Mouse (Mus musculus): ENCODE results near the gene Syne1. TPM values are rescaled to one million over a fixed set of nuclear protein-coding genes. Genes with fewer than 3 reads are reported as not detected.

Syne1 gene
- polyA plus RNA-seq, 1 experiment = 19.0 TPM

DNA sequence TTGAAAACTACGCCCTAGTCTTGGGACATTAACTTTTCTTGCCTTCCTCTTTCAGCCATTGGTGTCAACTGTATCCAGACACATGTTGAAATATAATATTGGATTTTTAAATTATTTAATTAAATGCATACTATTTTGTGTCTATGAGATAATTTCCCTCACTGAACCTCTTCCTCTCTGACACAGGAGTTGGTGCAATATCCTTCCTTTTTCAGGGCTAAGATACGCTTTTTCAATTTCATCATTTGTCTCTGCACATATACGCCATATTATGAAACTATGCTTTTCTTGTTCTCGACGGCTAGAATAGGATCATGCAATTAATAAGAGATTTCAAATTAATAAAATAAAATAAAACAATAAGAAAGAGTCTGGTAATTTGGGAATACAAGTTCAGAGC is 4.9 kb downstream of the Syne1 start:
- H3K4me2 ChIP-seq (ENCODE audit: low read depth) = no peak overlapping the region
- TF ChIP-seq TCF12 (IDR thresholded peaks at IDR 0.05; ENCODE audit: insufficient read depth, poor library complexity, severe bottlenecking) (no peak), POLR2AphosphoS2 (IDR thresholded peaks at IDR 0.05; ENCODE audit: insufficient read length, low read depth) (no peak), MYOG (IDR thresholded peaks at IDR 0.05; ENCODE audit: control insufficient read depth in 1 of 3, insufficient read depth in 1 of 3, insufficient read length in 2 of 3, low read depth in 2 of 3) (no peak), MYOD1 (IDR thresholded peaks at IDR 0.05; ENCODE audit: control insufficient read depth in 1 of 3, insufficient read length in 2 of 3, low read depth in 2 of 3) (no peak), REST (IDR thresholded peaks at IDR 0.05; ENCODE audit: insufficient read depth, insufficient read length) (no peak), MAX (IDR thresholded peaks at IDR 0.05; ENCODE audit: low read depth) (no peak)

DNA sequence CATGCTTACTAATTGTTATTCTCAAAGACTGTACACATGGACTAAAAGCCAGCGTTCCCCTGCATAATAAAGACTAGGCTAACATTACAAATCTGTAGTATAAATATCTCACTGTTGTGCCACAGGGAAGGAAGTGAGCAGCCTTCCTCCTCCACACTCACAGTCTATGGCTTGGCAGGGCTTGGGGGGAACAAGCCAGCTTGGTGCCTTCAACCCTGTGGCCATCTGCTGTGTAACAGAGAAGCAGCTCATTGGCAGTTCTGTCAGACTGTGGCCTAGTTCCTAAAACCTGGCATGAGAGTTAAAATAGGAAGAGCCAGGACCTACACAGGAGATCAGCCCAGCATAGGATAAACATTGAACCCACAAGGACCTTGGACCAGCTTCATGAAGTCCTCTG is 23.0 kb downstream of the Syne1 start:
- no peak for TF ChIP-seq MAX (IDR thresholded peaks at IDR 0.05; ENCODE audit: low read depth)
- no peak for TF ChIP-seq SRF (IDR thresholded peaks at IDR 0.05; ENCODE audit: control insufficient read depth, insufficient read length, low read depth)
- TF ChIP-seq TCF3 (IDR thresholded peaks at IDR 0.05; ENCODE audit: insufficient read length, low read depth) = no peak
- TF ChIP-seq REST (IDR thresholded peaks at IDR 0.05; ENCODE audit: insufficient read depth, insufficient read length) = no peak
- no peak for TF ChIP-seq MYOG (IDR thresholded peaks at IDR 0.05; ENCODE audit: control insufficient read depth in 1 of 3, insufficient read depth in 1 of 3, insufficient read length in 2 of 3, low read depth in 2 of 3)
- Histone ChIP-seq H3ac (ENCODE audit: control insufficient read depth, insufficient read length) (no peak overlapping the region), H3K4me2 (ENCODE audit: low read depth) (no peak overlapping the region), H3K27me3 (ENCODE audit: control insufficient read depth, insufficient read depth, insufficient read length) (no peaks in the 10 kb centered on the region), H3K4me3 (no peak overlapping the region), H3K79me2 (ENCODE audit: control insufficient read depth, insufficient read depth) (no peaks in the 10 kb centered on the region), H3K36me3 (ENCODE audit: control insufficient read depth, insufficient read depth) (no peaks in the 10 kb centered on the region)

More for the DNA sequence above, 4.9 kb downstream of the Syne1 start:
- Histone ChIP-seq H3ac (ENCODE audit: control insufficient read depth, insufficient read length) (no peak overlapping the region), H3K79me2 (ENCODE audit: control insufficient read depth, insufficient read depth) (no peaks in the 10 kb centered on the region), H3K27me3 (ENCODE audit: control insufficient read depth, insufficient read depth, insufficient read length) (peaks cover 6% of the 10 kb centered on the region), H3K36me3 (ENCODE audit: control insufficient read depth, insufficient read depth) (no peaks in the 10 kb centered on the region), H3K4me3 (no peak overlapping the region)

DNA sequence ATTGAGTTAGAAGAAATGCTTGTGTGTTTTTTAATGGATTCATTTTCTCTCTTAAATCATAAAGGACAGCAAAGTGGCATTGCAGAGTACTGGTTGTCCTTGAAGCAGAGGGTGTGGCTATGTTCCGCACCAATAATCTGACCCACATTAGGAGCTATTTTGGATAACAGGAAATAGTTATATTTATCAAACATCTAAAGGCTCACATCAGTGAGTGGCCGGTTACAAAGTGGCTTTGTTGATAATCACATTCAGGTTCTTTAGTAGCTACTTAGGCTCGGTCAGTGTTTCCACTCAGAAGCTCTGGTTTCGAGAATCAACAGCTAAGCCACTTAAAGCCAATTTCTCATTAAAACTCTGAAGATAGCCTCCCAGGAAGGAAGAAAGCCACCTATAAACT is 23.6 kb downstream of the Syne1 start:
- no peak for TF ChIP-seq E2F4 (IDR thresholded peaks at IDR 0.05; ENCODE audit: insufficient read depth)
- TF ChIP-seq REST (IDR thresholded peaks at IDR 0.05; ENCODE audit: insufficient read depth, insufficient read length) = no peak
- no peak for TF ChIP-seq TCF12 (IDR thresholded peaks at IDR 0.05; ENCODE audit: insufficient read depth, poor library complexity, severe bottlenecking)
- no peak for TF ChIP-seq CEBPB (IDR thresholded peaks at IDR 0.05; ENCODE audit: insufficient read depth, poor library complexity, severe bottlenecking)
- TF ChIP-seq POLR2A (IDR thresholded peaks at IDR 0.05; ENCODE audit: insufficient read length, low read depth) = no peak
- no peak for TF ChIP-seq MYOG (IDR thresholded peaks at IDR 0.05; ENCODE audit: control insufficient read depth in 1 of 3, insufficient read depth in 1 of 3, insufficient read length in 2 of 3, low read depth in 2 of 3)
- no peak for TF ChIP-seq MYOD1 (IDR thresholded peaks at IDR 0.05; ENCODE audit: control insufficient read depth in 1 of 3, insufficient read length in 2 of 3, low read depth in 2 of 3)
- no peak for TF ChIP-seq USF1 (IDR thresholded peaks at IDR 0.05; ENCODE audit: low read depth)
- no peak for TF ChIP-seq TCF3 (IDR thresholded peaks at IDR 0.05; ENCODE audit: insufficient read length, low read depth)
- no peak for TF ChIP-seq SRF (IDR thresholded peaks at IDR 0.05; ENCODE audit: control insufficient read depth, insufficient read length, low read depth)
- TF ChIP-seq MAX (IDR thresholded peaks at IDR 0.05; ENCODE audit: low read depth) = no peak
- no peak for TF ChIP-seq POLR2AphosphoS2 (IDR thresholded peaks at IDR 0.05; ENCODE audit: insufficient read length, low read depth)
- Histone ChIP-seq H3K36me3 (ENCODE audit: control insufficient read depth, insufficient read depth) (no peaks in the 10 kb centered on the region), H3K27me3 (ENCODE audit: control insufficient read depth, insufficient read depth, insufficient read length) (no peaks in the 10 kb centered on the region), H3K79me2 (ENCODE audit: control insufficient read depth, insufficient read depth) (no peaks in the 10 kb centered on the region), H3K4me2 (ENCODE audit: low read depth) (no peak overlapping the region), H3K4me3 (no peak overlapping the region), H3ac (ENCODE audit: control insufficient read depth, insufficient read length) (no peak overlapping the region)

DNA sequence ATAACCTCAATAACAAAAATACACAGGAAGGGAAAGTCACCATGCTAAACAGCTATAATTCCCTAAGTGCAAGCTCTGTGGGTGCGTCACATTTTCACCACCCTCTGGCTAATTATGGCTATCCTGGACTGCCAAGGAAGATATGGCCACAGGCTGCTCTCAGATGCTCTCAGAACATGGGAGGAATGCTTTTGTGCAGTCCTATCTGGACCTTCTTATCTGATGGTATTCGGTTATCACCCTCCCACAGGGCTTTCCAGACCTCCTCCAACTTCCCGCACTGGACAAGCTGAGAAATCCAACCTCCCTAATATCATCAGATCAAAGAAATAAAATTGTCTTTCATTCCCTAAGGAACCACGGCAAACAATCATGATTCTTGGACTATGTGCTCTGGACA is 28.4 kb downstream of the Syne1 start:
- Histone ChIP-seq H3ac (ENCODE audit: control insufficient read depth, insufficient read length) (no peak overlapping the region), H3K4me3 (no peak overlapping the region), H3K79me2 (ENCODE audit: control insufficient read depth, insufficient read depth) (no peaks in the 10 kb centered on the region), H3K4me2 (ENCODE audit: low read depth) (no peak overlapping the region), H3K36me3 (ENCODE audit: control insufficient read depth, insufficient read depth) (no peaks in the 10 kb centered on the region), H3K27me3 (ENCODE audit: control insufficient read depth, insufficient read depth, insufficient read length) (no peaks in the 10 kb centered on the region)
- TF ChIP-seq MYOD1 (IDR thresholded peaks at IDR 0.05; ENCODE audit: control insufficient read depth in 1 of 3, insufficient read length in 2 of 3, low read depth in 2 of 3) = no peak
- TF ChIP-seq USF1 (IDR thresholded peaks at IDR 0.05; ENCODE audit: low read depth) = no peak
- no peak for TF ChIP-seq E2F4 (IDR thresholded peaks at IDR 0.05; ENCODE audit: insufficient read depth)
- no peak for TF ChIP-seq MYOG (IDR thresholded peaks at IDR 0.05; ENCODE audit: control insufficient read depth in 1 of 3, insufficient read depth in 1 of 3, insufficient read length in 2 of 3, low read depth in 2 of 3)
- no peak for TF ChIP-seq TCF12 (IDR thresholded peaks at IDR 0.05; ENCODE audit: insufficient read depth, poor library complexity, severe bottlenecking)

DNA sequence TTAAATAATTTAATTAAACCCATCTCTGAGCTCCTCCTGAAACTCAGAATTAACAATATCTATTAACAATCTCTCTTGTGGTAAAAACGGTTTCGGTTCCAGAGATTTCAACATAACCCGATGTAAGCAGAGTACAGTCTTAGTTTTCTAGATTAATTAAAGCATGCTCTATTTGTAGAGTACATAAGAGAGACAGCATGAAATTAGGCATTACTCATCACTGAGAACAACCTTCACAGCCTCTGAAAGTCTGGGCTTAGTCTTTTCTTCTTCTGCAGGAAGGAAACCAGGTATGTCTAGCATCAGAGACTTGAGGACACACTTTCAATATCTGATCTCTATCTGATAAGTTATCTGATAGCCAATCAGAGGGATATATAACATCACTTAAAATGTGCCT is 29.0 kb downstream of the Syne1 start:
- H3K4me3 ChIP-seq = no peak overlapping the region
- no peak overlapping the region for H3ac ChIP-seq (ENCODE audit: control insufficient read depth, insufficient read length)
- no peaks in the 10 kb centered on the region for H3K36me3 ChIP-seq (ENCODE audit: control insufficient read depth, insufficient read depth)
- H3K27me3 ChIP-seq (ENCODE audit: control insufficient read depth, insufficient read depth, insufficient read length) = no peaks in the 10 kb centered on the region
- no peak overlapping the region for H3K4me2 ChIP-seq (ENCODE audit: low read depth)
- H3K79me2 ChIP-seq (ENCODE audit: control insufficient read depth, insufficient read depth) = no peaks in the 10 kb centered on the region
- TF ChIP-seq CEBPB (IDR thresholded peaks at IDR 0.05; ENCODE audit: insufficient read depth, poor library complexity, severe bottlenecking) (no peak), E2F4 (IDR thresholded peaks at IDR 0.05; ENCODE audit: insufficient read depth) (no peak), SRF (IDR thresholded peaks at IDR 0.05; ENCODE audit: control insufficient read depth, insufficient read length, low read depth) (no peak), POLR2AphosphoS2 (IDR thresholded peaks at IDR 0.05; ENCODE audit: insufficient read length, low read depth) (no peak), MAX (IDR thresholded peaks at IDR 0.05; ENCODE audit: low read depth) (no peak), TCF12 (IDR thresholded peaks at IDR 0.05; ENCODE audit: insufficient read depth, poor library complexity, severe bottlenecking) (no peak), MYOG (IDR thresholded peaks at IDR 0.05; ENCODE audit: control insufficient read depth in 1 of 3, insufficient read depth in 1 of 3, insufficient read length in 2 of 3, low read depth in 2 of 3) (no peak), POLR2A (IDR thresholded peaks at IDR 0.05; ENCODE audit: insufficient read length, low read depth) (no peak), USF1 (IDR thresholded peaks at IDR 0.05; ENCODE audit: low read depth) (no peak), TCF3 (IDR thresholded peaks at IDR 0.05; ENCODE audit: insufficient read length, low read depth) (no peak), MYOD1 (IDR thresholded peaks at IDR 0.05; ENCODE audit: control insufficient read depth in 1 of 3, insufficient read length in 2 of 3, low read depth in 2 of 3) (no peak), REST (IDR thresholded peaks at IDR 0.05; ENCODE audit: insufficient read depth, insufficient read length) (no peak)

Measured in myocyte (in vitro differentiated cells).